Mouse (Mus musculus) liver, adult 2 months (tissue): ENCODE measurements around the gene Rnf43.

Experiments used
- CTCF ChIP-seq: fragments of 200-500 bp; IDR thresholded peaks from 2 replicates; pipeline ENCODE4 v1.5.1; 2011; ENCODE audit warnings: low read depth, low read length, control low read depth
- POLR2A ChIP-seq: fragments of 200-500 bp; IDR thresholded peaks from 2 replicates; pipeline ENCODE4 v1.6.1; 2011; ENCODE audit warnings: low read length, control low read depth; ENCODE audit not compliant: insufficient read depth; ENCODE audit errors: extremely low read depth

DNA sequence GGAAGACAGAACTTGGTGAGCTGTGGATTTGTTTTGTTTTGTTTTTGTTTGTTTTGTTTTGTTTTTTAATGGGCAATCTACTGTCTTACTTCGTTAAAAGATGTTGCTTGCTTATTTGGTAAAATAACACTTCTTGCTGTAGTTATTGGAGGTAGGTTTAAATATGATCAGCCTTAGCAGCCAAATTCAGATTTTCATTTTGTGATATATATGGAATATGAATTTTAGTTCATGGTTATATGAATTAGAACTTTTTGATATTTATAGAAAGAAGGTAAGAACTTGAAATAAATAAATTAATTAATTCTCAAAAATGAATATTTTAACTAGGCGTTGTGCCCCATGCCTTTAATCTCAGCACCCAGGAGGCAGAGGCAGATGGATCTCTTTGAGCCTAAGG, 3.1 kb downstream of the Rnf43 start:
- TF ChIP-seq CTCF: no peak
- no peak for TF ChIP-seq POLR2A
